ENCODE assay signal across 8 mouse cellular contexts in genomic region chr5:148608178-148608577, GRCm38 (mm10). TPM values are rescaled to one million over a fixed set of nuclear protein-coding genes. Genes with fewer than 3 reads are reported as not detected.
DNase-seq lines count a peak whose midpoint lies in the region; ATAC-seq and TF ChIP-seq lines count a peak whose summit lies in the region.

No protein-coding gene starts in this region.

- TF ChIP-seq CTCF in cerebellum, adult 2 months (IDR thresholded peaks at IDR 0.05; ENCODE audit: borderline replicate concordance, insufficient read depth, low read depth, low read length), result no peak

- WGBS in cerebellum, adult 2 months, result 43% methylated on average over 9 of the region's 9 CpGs
- WGBS in forebrain, embryonic 10.5 days, result 50% methylated on average over 9 of the region's 9 CpGs

- TF ChIP-seq POLR2A in cerebellum, adult 2 months (IDR thresholded peaks at IDR 0.05; ENCODE audit: borderline replicate concordance, insufficient read depth, low read length), result no peak

- no peak overlapping the region for H3K27ac ChIP-seq in cerebellum, adult 2 months (ENCODE audit: insufficient read depth, low read length)
- no peak overlapping the region; the same call in 1 of the 2 replicates for H3K27ac ChIP-seq in forebrain, embryonic 10.5 days

- no peaks in the 10 kb centered on the region for H3K9me3 ChIP-seq in forebrain, embryonic 10.5 days

- H3K36me3 ChIP-seq in forebrain, embryonic 10.5 days (replicated peaks), result no peaks in the 10 kb centered on the region

- no peaks in the 10 kb centered on the region for H3K27me3 ChIP-seq in cerebellum, adult 2 months (ENCODE audit: control insufficient read depth, insufficient read depth, low read length)
- H3K27me3 ChIP-seq in forebrain, embryonic 10.5 days (ENCODE audit: poor library complexity, severe bottlenecking), result no peaks in the 10 kb centered on the region

- DNase-seq in ovary, adult 18-20 months (ENCODE audit: low spot score), result peak; percentile 66
- no peak for DNase-seq in ovary, postnatal 10 days (ENCODE audit: low spot score)
- peak; percentile 64 for DNase-seq in gastrocnemius, postnatal 10 days
- peak; percentile 21 for DNase-seq in kidney, adult 18-20 months
- DNase-seq in lung, postnatal 4 days, result peak; percentile 71 to 90
- no peak for DNase-seq in cerebellum, adult 2 months
- DNase-seq in forebrain, embryonic 10.5 days (ENCODE audit: extremely low spot score, low spot score), result no peak

- no peak overlapping the region for H3K4me3 ChIP-seq in cerebellum, adult 2 months (replicated peaks; ENCODE audit: insufficient read depth, low read depth, low read length)
- H3K4me3 ChIP-seq in forebrain, embryonic 10.5 days, result no peak overlapping the region

- peaks cover 7% of the 10 kb centered on the region for H3K4me1 ChIP-seq in cerebellum, adult 2 months (ENCODE audit: control insufficient read depth, insufficient read depth, low read length)
- H3K4me1 ChIP-seq in forebrain, embryonic 10.5 days, result peaks cover 25% of the 10 kb centered on the region

- ATAC-seq in inflammation-experienced regulatory T-cells, adult 6 months, result no peak

RNA-seq across cellular contexts. Expression of gene Ubl3, which starts 55.6 kb away (rescaled TPM):
- 10 to 100 TPM; 81.3 to 82.0 TPM for total RNA-seq in gastrocnemius, postnatal 10 days (2021)
- polyA plus RNA-seq in cerebellum, adult 2 months (2012; rRNA removed), result 182 and 202 TPM in 2 replicates
- 10 to 100 TPM; 84.6 to 85.6 (median 85.1) TPM for polyA plus RNA-seq in inflammation-experienced regulatory T-cells, adult 6 months (2017; shearing (Covaris generic))
- 43.8 and 44.3 TPM in 2 replicates for polyA plus RNA-seq in forebrain, embryonic 10.5 days (2016; fragmentation: Nextera tagmentation; extraction: Ambion mirVana)

Comparison
In these comparisons a context has a peak if more than half of its experiments do, and no peak if none do; other contexts are left out.
1. DNase-seq: peak in ovary, adult 18-20 months (single experiment), gastrocnemius, postnatal 10 days (single experiment), kidney, adult 18-20 months (single experiment) and lung, postnatal 4 days (2 of 2); none in ovary, postnatal 10 days (single experiment), cerebellum, adult 2 months (0 of 2) and forebrain, embryonic 10.5 days (single experiment).